Mouse (Mus musculus) CH12.LX (cell line): ENCODE data around the gene Abhd15. TPM values are rescaled to one million over a fixed set of nuclear protein-coding genes. Genes with fewer than 3 reads are reported as not detected.

Source experiments
- DNase-seq: peaks from one replicate; pipeline ENCODE4 v3.0.0-alpha.2; 2013; ENCODE audit errors: extremely low read depth
- H3K27ac ChIP-seq: 2 replicates; pipeline ENCODE4 v1.5.1; 2012; ENCODE audit warnings: low read depth, mild to moderate bottlenecking, control low read depth, moderate library complexity; ENCODE audit not compliant: insufficient read depth
- H3K27me3 ChIP-seq: replicated peaks from 2 replicates; pipeline ENCODE3; 2012; ENCODE audit warnings: inconsistent platforms
- H3K36me3 ChIP-seq, 2 experiments: replicated peaks in 1 of 2; 2 replicates each; pipeline versions ENCODE3 to v1.6.1; 2012; ENCODE audit warnings: inconsistent platforms in 1 of 2, low read length in 1 of 2, mild to moderate bottlenecking in 1 of 2, mixed read lengths in 1 of 2, moderate library complexity in 1 of 2; ENCODE audit not compliant: control insufficient read depth in 1 of 2, insufficient read depth in 1 of 2
- H3K4me1 ChIP-seq, 2 experiments: 2 replicates each; pipeline ENCODE4 v1.6.1; 2012; ENCODE audit warnings: inconsistent platforms in 1 of 2, moderate library complexity in 1 of 2; ENCODE audit not compliant: insufficient read depth in 2 of 2, control insufficient read depth in 1 of 2
- H3K4me2 ChIP-seq: 2 replicates; pipeline ENCODE4 v1.6.1; 2012; ENCODE audit warnings: low read depth, mild to moderate bottlenecking, control low read depth; ENCODE audit not compliant: poor library complexity, insufficient read depth, severe bottlenecking
- H3K4me3 ChIP-seq, 3 experiments: fragments of 150-350 bp in 1 of 3; sonication (generic) in 1 of 3; replicated peaks in 1 of 3; 2 replicates each; pipeline versions ENCODE3 to v1.5.1; 2011 to 2012; ENCODE audit warnings: low read depth in 2 of 3, low read length in 2 of 3, mild to moderate bottlenecking in 2 of 3, moderate library complexity in 2 of 3, control low read depth in 1 of 3, improper control_type of control experiment in 1 of 3, inconsistent platforms in 1 of 3, mixed read lengths in 1 of 3; ENCODE audit not compliant: poor library complexity in 1 of 3
- H3K79me2 ChIP-seq: replicated peaks from 2 replicates; pipeline ENCODE4 v1.6.1; 2012; ENCODE audit warnings: mild to moderate bottlenecking, moderate library complexity; ENCODE audit not compliant: control insufficient read depth, poor library complexity, insufficient read depth, severe bottlenecking; ENCODE audit errors: extremely low read depth
- H3K9ac ChIP-seq: 2 replicates; pipeline ENCODE4 v1.6.1; 2012; ENCODE audit warnings: low read depth, mild to moderate bottlenecking, control low read depth, moderate library complexity; ENCODE audit not compliant: insufficient read depth
- H3K9me3 ChIP-seq: replicated peaks from 2 replicates; pipeline ENCODE3; 2012; ENCODE audit warnings: low read length, inconsistent platforms, mixed read lengths
- CHD1 ChIP-seq: IDR thresholded peaks from 2 replicates; pipeline ENCODE4 v1.6.1; 2012; ENCODE audit warnings: low read depth, low read length, improper control_type of control experiment, inconsistent platforms
- CTCF ChIP-seq, 2 experiments: IDR thresholded peaks in 1 of 2; conservative IDR thresholded peaks in 1 of 2; 2 replicates each; pipeline ENCODE4 v1.5.1; 2011 to 2012; ENCODE audit warnings: low read depth in 2 of 2, low read length in 2 of 2, improper control_type of control experiment in 1 of 2, inconsistent platforms in 1 of 2, mild to moderate bottlenecking in 1 of 2, moderate library complexity in 1 of 2
- E2F4 ChIP-seq: IDR thresholded peaks from 2 replicates; pipeline ENCODE4 v1.6.1; 2011; ENCODE audit warnings: low read depth, low read length, improper control_type of control experiment; ENCODE audit not compliant: insufficient replicate concordance
- ELF1 ChIP-seq: IDR thresholded peaks from 2 replicates; pipeline ENCODE4 v1.6.1; 2014; ENCODE audit warnings: low read depth, mild to moderate bottlenecking, inconsistent platforms, low read length, improper control_type of control experiment
- ETS1 ChIP-seq: conservative IDR thresholded peaks from 2 replicates; pipeline ENCODE4 v1.6.1; 2012; ENCODE audit warnings: low read depth, mild to moderate bottlenecking, inconsistent platforms, low read length, improper control_type of control experiment, moderate library complexity
- GABPA ChIP-seq: IDR thresholded peaks from 2 replicates; pipeline ENCODE4 v1.6.1; 2012; ENCODE audit warnings: low read depth, low read length, improper control_type of control experiment, inconsistent platforms; ENCODE audit not compliant: insufficient replicate concordance
- HCFC1 ChIP-seq: IDR thresholded peaks from 2 replicates; pipeline ENCODE4 v1.6.1; 2012; ENCODE audit warnings: low read depth, mild to moderate bottlenecking, inconsistent platforms, low read length, improper control_type of control experiment
- IRF4 ChIP-seq: IDR thresholded peaks from 2 replicates; pipeline ENCODE4 v1.6.1; 2014; ENCODE audit warnings: low read depth, mild to moderate bottlenecking, inconsistent platforms, low read length, improper control_type of control experiment
- MEF2A ChIP-seq: IDR thresholded peaks from 2 replicates; pipeline ENCODE4 v1.6.1; 2014; ENCODE audit warnings: low read depth, mild to moderate bottlenecking, inconsistent platforms, low read length, improper control_type of control experiment, borderline replicate concordance
- MYC ChIP-seq: IDR thresholded peaks from 2 replicates; pipeline ENCODE4 v1.6.1; 2011; ENCODE audit warnings: low read depth, mild to moderate bottlenecking, improper control_type of control experiment, low read length
- NRF1 ChIP-seq: IDR thresholded peaks from 2 replicates; pipeline ENCODE4 v1.6.1; 2014; ENCODE audit warnings: low read depth, mild to moderate bottlenecking, inconsistent platforms, low read length, improper control_type of control experiment, moderate library complexity
- POLR2A ChIP-seq: IDR thresholded peaks from 2 replicates; pipeline ENCODE4 v1.6.1; 2011; ENCODE audit warnings: low read depth, mild to moderate bottlenecking, improper control_type of control experiment, low read length
- RCOR1 ChIP-seq: conservative IDR thresholded peaks from 2 replicates; pipeline ENCODE4 v1.6.1; 2012; ENCODE audit warnings: low read depth, mild to moderate bottlenecking, inconsistent platforms, low read length, improper control_type of control experiment
- SIN3A ChIP-seq: IDR thresholded peaks from 2 replicates; pipeline ENCODE4 v1.6.1; 2012; ENCODE audit warnings: low read length, improper control_type of control experiment, inconsistent platforms
- SMC3 ChIP-seq: IDR thresholded peaks from 2 replicates; pipeline ENCODE4 v1.6.1; 2011; ENCODE audit warnings: low read depth, low read length, improper control_type of control experiment
- TBP ChIP-seq: conservative IDR thresholded peaks from 2 replicates; pipeline ENCODE4 v1.6.1; 2011; ENCODE audit warnings: low read depth, low read length, improper control_type of control experiment
- TCF12 ChIP-seq: IDR thresholded peaks from 2 replicates; pipeline ENCODE4 v1.6.1; 2014; ENCODE audit warnings: low read depth, mild to moderate bottlenecking, inconsistent platforms, low read length, improper control_type of control experiment
- USF1 ChIP-seq: IDR thresholded peaks from 2 replicates; pipeline ENCODE4 v1.6.1; 2014; ENCODE audit warnings: low read depth, mild to moderate bottlenecking, inconsistent platforms, low read length, improper control_type of control experiment
- USF2 ChIP-seq: conservative IDR thresholded peaks from 2 replicates; pipeline ENCODE4 v1.6.1; 2011; ENCODE audit warnings: low read depth, low read length, improper control_type of control experiment
- ZMIZ1 ChIP-seq: IDR thresholded peaks from 2 replicates; pipeline ENCODE4 v1.6.1; 2012; ENCODE audit warnings: low read depth, mild to moderate bottlenecking, inconsistent platforms, low read length, improper control_type of control experiment
- ZNF384 ChIP-seq: IDR thresholded peaks from 2 replicates; pipeline ENCODE4 v1.6.1; 2012; ENCODE audit warnings: low read depth, low read length, improper control_type of control experiment, inconsistent platforms
- dilution Hi-C: fragments of 300-500 bp; cut with MboI; formaldehyde crosslinking; loops from 2 replicates; pipeline ENCODE4 v1.14.3; 2020; ENCODE audit warnings: low sequenced_read_pairs; ENCODE audit not compliant: extremely low pct_unique_long_range_greater_than_20kb, extremely low pct_ligation_motif_present
- in situ Hi-C: fragments of 300-500 bp; cut with MboI; formaldehyde crosslinking; loops from 3 replicates; pipeline ENCODE4 v1.14.3; 2019; ENCODE audit warnings: low sequenced_read_pairs, low pct_ligation_motif_present, low pct_unique_long_range_greater_than_20kb, mixed read lengths
- polyA plus RNA-seq: library from polyadenylated mRNA; unstranded; fragments of >175 nt; gene quantifications from 2 replicates; pipeline ENCODE4 v1.2.1, GENCODE M21; 2012; ENCODE audit warnings: low read depth; ENCODE audit not compliant: insufficient read length
- total RNA-seq, 2 experiments: library from RNA; depleted of rRNA; stranded (reverse); fragments of 300-350 nt in 1 of 2; fragments of >200 nt in 1 of 2; gene quantifications; 2 replicates each; pipeline ENCODE4 v1.2.3; 2012 to 2014

Abhd15 gene
- total and polyA plus RNA-seq, 3 experiments, result 0.11 to 0.38 (median 0.23) TPM

- in situ Hi-C loops, result loop anchor here (5.0 kb wide), 1 partner anchor 128 kb away; no protein-coding TSS in a partner anchor
- DNase-seq, result no peak
- Histone ChIP-seq H3K9me3 (no peaks in the 10 kb centered on the region), H3K36me3 (peaks cover 7 to 37% of the 10 kb centered on the region in 2 experiments), H3K9ac (peak overlapping the region; percentile 95; the same call in 1 of the 2 replicates), H3K4me3 (peak overlapping the region; percentile 83 to 99 (median 84)), H3K27ac (no peak overlapping the region), H3K4me2 (peak overlapping the region; percentile 86), H3K79me2 (peaks cover 34% of the 10 kb centered on the region), H3K4me1 (peaks cover 19 to 66% of the 10 kb centered on the region in 2 experiments), H3K27me3 (peaks cover 12% of the 10 kb centered on the region)
- no peak for TF ChIP-seq USF2
- TF ChIP-seq MEF2A, result no peak
- no peak for TF ChIP-seq RCOR1
- TF ChIP-seq ZMIZ1, result no peak
- no peak for TF ChIP-seq CHD1
- TF ChIP-seq ZNF384, result no peak
- no peak for TF ChIP-seq USF1
- no peak for TF ChIP-seq POLR2A
- no peak for TF ChIP-seq TCF12
- no peak for TF ChIP-seq ELF1
- TF ChIP-seq GABPA, result no peak
- no peak for TF ChIP-seq HCFC1
- no peak for TF ChIP-seq NRF1
- no peak for TF ChIP-seq E2F4
- TF ChIP-seq SIN3A, result no peak
- no peak for TF ChIP-seq SMC3
- no peak for TF ChIP-seq ETS1
- no peak for TF ChIP-seq TBP
- no peak for TF ChIP-seq CTCF (conservative IDR thresholded peaks at IDR 0.05 in 1 of 2, IDR thresholded peaks at IDR 0.05 in 1 of 2; ENCODE audit: low read depth in 2 of 2, low read length in 2 of 2)
- no peak for TF ChIP-seq IRF4
- dilution Hi-C loops, result no loop called here
Measured at GRCm38 (mm10) chr11:77494782-77495181, 20.1 kb upstream of the Abhd15 start.

GRCm38 (mm10) chr11:77495507-77495906 is 19.4 kb upstream of the Abhd15 start:
- Histone ChIP-seq H3K79me2 (peaks cover 34% of the 10 kb centered on the region), H3K4me1 (peaks cover 19 to 62% of the 10 kb centered on the region in 2 experiments)
- in situ Hi-C loops, result loop anchor here (5.0 kb wide), 1 partner anchor 127 kb away; no protein-coding TSS in a partner anchor
- TF ChIP-seq MYC (no peak), IRF4 (no peak)
- TF ChIP-seq, all 38 proteins: peak for 0
- Histone ChIP-seq H3K9ac (no peak overlapping the region), H3K9me3 (no peaks in the 10 kb centered on the region), H3K27me3 (peaks cover 5% of the 10 kb centered on the region), H3K4me3 (no peak overlapping the region), H3K36me3 (peaks cover 14 to 44% of the 10 kb centered on the region in 2 experiments), H3K27ac (no peak overlapping the region), H3K4me2 (no peak overlapping the region)
- no peak for DNase-seq
- dilution Hi-C loops, result no loop called here
